Mouse (Mus musculus) spleen, postnatal 10 days (tissue): Measurements from ENCODE around the gene Atp6v1b1.
A peak's percentile ranks its signal among the peaks of the same experiment; 100 is the strongest.

Experiments used
- DNase-seq, 2 experiments: peaks; one replicate each; pipeline ENCODE4 v3.0.0; 2021 to 2022; ENCODE audit warnings: low spot score in 2 of 2

The Atp6v1b1 gene

DNA sequence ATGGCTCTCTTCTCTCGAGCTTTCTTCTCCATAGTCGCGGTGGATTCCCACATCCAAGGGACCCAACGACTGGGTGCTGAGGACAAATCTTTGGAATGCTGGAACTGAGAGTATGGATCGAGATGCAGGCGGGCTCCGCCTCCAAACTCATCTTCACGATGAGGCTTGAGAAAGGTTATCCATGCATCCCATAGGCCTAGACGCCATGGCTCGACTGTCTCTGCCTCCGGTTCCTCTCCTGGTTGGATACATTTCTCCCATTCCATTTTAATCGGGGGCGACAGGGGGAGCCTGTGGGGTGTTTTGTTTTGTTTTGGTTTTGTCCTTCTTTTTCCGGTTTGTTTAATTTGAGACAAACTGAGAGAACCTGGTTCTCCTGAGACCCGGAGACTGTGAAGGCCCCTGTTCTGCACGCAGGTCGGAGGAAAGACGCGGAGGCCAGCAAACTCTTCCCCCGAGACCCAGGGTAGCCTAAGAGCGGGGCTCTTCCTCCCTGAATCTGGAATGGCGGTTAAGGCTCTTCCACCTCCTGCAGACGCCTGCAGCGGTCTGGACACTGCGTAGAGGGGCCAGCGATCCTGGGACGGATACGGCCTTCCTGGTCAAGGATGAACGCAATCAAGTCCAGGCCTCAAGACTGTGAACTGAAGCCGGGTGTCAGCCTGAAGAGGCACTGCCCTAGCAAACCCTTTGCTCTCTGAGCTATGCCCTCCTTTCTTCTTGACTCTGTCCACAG, 27.2 kb upstream of the Atp6v1b1 start:
- no peak for DNase-seq

DNA sequence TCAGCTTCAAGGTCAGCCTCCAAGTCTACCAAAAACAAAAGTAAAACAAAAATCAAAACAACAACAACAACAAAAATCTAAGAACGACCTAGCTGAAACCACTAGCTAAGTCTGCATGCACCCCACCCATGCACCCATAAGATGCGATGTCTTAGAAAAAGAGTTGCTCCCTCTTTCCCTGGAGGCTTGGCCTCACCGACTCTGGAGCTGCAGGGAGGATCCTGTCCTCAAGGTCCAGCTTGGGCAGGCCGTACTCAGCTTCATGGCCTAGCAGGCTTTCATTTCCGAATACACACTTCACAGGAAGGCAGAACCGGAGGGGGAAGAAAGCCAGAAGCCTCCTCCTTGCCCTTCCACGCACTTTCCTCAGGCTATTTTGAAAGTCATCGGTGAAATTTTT, 25.8 kb upstream of the Atp6v1b1 start:
- no peak for DNase-seq

DNA sequence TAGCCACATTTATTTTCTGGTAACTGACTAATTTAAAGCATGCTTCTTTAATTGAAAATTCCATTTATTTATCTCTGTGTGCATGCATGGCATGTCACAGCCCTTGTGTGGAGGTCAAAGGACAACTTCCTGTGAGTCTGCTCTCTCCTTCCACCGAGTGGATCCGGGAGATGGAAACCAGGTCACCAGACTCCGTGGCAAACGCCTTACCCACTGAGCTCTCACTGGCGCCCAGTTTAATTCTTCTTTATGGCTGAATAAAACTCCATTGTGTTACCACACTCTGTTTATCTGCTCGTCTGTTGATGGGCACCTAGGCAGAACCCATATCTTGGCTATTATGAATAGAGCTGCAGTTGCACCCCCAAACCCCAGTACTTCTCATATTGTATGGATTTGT, 20.3 kb upstream of the Atp6v1b1 start:
- DNase-seq, result no peak

DNA sequence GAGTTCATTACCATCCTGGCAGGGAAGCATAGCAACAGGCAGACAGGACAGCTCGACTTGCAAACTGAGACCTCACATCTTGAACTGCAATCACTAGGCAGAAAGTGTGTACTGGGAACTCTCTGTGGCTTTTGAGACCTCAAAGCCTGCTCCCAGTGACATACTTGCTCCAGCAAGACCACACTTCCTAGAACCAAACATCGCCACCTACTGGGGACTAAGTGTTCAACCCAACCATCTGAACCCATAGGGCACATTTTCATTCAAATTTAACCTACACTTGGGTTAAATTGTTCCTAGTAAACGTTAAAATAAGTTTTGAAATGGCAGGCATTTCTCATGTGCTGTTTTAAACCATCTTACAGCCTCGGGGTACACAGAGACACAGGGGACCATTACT, 15.6 kb upstream of the Atp6v1b1 start:
- no peak for DNase-seq

DNA sequence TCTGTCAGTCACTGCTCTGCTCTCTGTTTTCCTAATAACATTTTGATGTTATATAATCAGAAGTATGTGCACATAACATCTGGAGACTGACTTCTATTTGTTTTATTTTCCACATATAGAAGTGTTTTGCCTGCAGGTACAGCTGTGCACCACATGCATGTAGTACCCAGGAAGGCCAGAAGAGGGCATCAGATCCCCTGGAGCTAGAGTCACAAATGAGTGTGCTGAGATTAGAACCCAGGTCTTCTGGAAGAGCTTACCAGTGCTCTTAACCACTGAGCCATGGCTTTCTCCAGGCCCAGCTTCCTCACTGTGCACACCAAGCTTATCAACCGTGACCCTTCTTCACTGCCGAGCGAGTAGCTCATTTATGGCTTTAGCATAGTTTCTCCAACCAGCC, 14.3 kb upstream of the Atp6v1b1 start:
- peak; percentile 30 to 61 for DNase-seq

DNA sequence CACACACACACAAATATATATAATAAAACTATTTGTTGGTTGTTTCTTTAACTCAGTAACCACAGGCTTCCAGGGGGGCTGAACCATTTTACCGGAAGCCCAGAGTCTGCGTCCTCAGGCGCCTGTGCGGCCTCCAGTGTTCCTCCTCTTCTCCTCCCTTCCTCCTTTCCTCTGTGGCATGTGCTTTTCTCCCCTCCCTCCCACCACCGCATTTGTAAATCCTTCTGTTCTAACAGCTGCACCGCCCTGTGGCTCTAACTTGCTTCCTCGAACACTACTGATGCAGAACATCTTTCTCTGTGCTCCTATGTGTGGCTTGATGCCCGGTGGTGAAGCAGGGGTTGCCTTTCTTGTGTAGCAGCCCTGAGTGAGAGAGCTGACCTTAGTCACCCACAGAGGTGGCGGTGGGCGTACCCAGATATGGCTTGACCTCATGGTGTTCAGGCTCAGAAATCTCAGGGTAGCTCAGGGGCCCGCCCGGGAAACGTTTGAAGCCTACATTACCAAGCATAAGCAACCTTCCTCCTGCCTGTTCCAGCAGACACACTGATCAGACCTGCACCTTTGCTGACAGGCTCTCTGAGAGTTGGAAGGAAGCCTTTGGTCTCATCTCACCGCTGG, 13.3 kb upstream of the Atp6v1b1 start:
- DNase-seq, result no peak

DNA sequence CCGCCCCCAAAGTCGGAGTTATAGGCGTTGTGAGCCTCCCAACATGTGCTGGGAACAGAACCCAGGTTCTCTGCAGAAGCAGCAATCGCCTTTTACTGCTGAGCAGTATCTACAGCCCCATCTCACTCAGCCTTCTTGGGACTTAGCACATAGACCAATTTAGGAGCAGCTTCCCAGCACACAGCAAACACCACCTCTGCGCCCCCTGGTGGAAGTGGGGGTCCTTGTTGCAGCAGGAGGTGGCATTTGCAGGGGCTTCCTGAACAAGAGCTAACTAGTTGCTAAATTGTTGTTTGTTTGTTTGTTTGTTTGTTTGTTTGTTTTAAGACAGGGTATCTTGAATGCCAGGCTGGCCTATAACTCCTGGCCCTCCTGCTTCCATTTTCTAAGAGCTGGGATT, 11.7 kb upstream of the Atp6v1b1 start:
- peak; percentile 45 to 81 for DNase-seq

DNA sequence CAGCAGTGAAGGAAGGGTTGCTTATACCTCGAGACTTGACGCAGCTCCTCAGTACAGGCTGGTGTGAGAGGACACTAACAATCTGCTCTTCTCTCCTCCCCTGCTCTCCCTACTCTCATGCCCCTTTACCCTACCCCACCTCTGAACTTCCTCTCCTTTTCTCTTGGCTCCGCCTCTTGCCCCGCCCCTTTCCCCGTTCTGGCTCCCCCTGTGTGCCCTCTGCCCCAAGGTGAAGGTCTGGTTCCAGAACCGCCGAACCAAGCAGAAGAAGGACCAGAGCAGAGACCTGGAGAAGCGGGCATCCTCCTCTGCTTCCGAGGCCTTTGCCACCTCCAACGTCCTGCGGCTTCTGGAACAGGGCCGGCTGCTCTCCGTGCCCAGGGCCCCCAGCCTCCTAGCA, 5.5 kb upstream of the Atp6v1b1 start:
- no peak for DNase-seq

DNA sequence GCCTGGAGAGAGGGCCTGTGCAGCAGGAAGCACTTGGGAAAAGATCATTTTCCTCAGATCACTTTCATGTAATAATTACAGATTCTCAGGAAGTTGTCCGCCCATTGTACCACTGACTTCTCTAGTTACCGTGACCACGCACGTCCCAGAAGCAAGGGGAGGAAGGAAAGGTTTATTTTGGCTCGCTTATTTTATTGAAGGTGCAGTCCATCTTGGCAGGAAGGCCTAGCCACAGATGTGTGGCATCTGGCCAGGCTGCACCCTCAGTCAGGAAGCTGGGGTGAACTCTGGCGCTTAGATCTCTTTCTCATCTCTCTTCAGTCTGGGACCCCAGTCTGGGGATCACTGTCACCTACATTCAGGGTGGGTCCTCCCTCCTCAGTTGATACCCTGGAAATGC, 4.2 kb upstream of the Atp6v1b1 start:
- no peak for DNase-seq

DNA sequence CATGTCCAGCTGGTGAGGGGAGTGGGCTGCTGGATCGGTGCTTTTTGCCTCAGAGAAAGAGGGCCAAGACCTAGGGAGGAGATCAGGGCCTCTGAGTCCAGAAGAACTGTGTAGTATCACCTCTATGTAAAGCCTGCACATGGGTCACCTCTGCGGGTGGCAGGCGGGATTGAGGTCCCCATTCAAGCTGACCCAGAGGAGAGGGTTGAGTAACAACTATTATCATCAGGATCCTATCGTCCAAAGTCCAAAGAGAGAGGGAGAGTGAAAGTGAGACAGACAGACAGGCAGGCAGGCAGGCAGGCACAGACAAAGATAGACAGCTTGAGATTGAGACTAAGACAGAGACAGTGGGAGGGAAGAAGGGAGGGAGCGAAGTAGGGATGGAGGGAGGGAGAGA, 422 bp downstream of the Atp6v1b1 start:
- no peak for DNase-seq

DNA sequence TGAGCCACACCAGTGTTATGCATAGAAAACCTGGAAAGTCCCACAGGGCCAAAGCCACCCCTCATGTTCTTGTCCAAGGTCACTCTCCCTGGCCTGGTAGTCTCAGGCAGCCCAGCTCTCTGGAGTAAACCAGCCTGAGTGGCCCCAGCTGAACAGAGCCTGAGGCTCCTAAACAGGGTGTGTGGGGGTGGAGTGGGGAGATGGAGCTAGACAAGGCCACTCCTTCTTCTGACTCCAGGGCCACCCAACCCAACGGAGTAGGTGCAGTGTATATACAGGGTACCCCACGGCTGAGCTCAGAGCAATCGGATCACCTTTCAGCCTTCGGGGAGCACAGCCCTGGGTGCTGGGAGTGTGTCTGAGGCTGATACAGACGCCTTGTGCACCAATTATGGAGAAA, 1.3 kb downstream of the Atp6v1b1 start:
- no peak for DNase-seq

DNA sequence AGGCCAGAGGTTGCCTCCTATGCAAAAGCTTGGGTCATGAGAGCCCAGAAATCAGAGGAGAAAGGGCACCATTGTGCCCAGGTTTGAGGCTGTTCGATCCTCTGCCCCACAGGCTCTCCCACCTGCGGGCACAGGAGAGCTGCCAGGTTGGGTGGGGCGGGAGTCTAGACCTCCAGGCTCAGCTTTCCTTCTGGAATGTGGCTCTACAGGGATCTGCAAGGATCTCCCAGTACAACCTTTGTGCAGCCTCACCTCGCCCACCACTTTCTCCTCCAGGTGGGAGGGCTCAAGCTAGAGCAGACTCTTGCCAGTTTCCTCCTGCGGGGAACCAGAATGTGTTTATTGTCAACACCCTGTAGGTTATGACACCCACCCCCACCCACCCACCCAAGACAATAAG, 1.8 kb downstream of the Atp6v1b1 start:
- no peak for DNase-seq

DNA sequence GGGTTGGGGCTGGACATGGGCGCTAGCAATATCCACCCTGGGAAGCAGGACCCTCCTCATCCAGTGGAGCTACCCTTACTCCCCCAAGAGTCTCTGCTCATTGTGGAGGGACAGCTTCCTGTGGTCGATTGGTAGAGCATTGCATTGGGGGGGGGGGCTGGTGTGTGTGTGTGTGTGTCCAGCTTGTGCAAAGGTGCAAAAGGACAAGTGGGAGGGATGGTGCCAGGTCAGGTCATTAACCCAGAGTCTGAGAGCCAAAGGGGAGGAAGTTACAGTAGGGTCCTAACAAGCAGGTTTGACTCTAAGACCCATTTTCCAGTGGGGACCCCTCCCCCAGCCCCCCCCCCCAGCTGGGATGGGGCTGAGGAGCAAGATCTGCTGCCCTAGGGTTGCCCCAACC, 2.7 kb downstream of the Atp6v1b1 start:
- no peak for DNase-seq

DNA sequence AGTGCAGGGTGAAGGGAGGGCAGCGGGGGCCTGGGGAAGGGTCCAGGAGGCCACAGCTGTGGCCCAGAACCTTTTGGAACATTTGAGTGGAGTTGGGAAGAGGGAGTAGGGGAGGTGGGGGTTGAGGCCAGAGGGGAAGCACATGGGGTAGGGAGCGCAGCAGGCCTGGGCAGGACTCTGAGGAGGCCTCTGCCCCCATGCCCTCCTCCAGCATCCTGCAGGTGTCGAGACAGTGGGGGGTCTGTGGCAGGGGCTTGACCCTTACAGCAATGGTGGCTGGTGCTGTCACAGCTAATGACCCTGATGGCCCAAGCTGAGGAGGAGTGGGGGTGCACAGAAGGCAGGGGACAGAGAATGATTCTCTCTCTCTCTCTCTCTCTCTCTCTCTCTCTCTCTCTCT, 6.5 kb downstream of the Atp6v1b1 start:
- DNase-seq, result no peak

DNA sequence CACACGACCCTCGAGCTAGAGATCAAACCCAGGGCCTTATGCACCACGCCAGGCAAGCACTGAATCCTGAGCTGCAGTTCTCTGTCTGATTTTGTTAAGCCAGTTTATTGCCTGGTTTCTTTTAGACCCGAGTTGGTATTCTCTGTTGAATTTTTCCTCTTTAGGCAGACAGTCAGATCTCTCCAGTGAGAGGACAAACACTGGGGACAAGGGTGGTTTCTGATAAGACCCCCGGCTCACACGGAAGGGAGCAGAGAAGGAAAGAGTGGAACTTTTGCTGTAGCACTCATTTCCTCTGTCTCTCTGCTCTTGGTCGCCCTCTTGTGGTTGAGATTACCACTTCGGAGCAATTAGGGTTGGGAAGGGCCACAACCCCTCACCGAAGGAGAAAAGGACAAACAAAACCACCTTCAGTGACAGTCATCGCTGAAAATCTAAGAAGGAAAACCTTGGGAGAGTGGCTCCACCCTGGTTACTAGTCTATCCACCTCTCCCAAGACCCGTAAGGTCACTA, 7.4 kb downstream of the Atp6v1b1 start:
- peak; percentile 40 to 79 for DNase-seq

DNA sequence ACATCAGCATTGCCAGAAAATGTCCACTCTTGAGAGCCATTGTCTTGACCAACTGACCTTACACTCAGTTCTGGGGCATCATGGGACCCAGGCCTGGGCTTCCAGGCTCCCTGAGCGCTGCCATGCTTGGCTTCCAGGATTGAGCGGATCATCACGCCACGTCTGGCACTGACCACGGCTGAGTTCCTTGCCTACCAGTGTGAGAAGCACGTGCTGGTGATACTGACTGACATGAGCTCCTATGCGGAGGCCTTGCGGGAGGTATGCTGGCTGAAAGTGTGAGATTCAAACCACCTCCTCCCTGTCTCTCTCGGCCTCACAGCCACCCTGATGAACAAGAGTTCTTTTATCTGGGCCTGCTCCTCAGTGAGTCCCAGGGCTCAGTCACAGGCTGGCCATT, 13.3 kb downstream of the Atp6v1b1 start:
- DNase-seq, result no peak

DNA sequence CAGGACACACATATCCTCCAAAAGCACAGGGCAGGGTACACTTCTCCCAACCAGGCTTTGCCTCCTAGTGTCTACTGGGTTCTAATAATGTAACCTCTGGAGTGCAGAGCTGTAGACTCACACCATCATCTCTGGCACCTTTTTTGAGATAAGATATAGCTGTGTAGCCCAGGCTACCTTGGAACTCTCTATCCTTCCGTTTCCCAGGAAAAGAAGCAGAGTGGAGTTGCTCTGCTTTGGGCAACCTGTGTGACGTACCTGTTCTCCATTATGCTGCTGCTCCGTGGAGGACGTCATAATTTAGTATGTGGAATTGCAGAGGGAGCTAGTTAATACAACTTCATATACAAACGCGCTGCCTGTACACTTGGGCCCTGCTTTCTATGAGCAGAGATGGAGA, 19.6 kb downstream of the Atp6v1b1 start, which contains the start of gene Ankrd53:
Gene Ankrd53, plus strand, starts transcription at position 301 of the 400 bp plus-strand sequence.
- no peak for DNase-seq

DNA sequence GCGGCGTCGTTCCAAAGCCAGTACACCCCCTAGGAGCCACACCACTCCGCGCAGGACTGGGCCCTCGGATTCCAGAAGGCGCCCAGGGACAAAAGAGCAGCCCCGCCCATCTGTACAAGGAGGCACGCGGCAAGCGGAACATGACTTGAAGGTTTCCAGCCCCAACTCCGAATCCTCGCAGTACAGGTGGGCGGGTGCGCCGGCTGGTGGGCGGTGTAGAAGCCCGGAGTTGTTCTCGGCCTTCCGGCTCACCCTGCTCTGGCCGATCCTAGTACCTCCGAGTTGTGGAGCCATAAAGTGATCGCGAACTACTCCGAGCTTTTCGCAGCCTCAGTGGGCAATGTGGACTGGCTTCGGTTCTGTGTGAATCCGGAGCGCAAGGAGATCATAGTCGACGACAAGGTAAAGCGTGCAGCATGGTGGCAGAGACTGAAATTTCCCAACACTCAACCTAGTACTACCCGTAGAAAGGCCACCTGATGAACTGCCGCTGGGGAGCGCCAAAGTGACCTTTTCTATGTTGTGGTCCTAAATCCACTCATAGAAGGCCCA, 20.2 kb downstream of the Atp6v1b1 start:
- DNase-seq, result peak in 1 of 2 experiments; percentile 28

DNA sequence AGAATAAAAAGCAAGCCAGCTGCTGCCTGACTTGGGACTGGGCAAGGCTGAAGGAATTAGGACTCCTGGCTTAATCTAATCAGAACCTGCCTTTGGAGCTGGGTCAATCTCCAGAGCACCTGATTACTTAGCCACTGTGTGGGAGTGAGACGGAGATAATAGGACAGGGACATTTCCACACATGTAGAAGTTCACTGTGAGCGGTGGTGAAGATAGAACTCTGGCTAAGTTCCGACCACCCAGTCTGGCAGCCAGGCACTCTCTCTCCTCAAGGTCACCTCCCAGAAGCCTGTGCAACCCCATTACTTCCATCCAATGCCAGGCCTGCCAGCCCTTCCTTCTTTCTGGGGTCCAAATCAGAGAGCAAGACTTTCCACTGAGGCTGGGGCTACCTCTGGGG, 24.2 kb downstream of the Atp6v1b1 start:
- DNase-seq, result no peak

DNA sequence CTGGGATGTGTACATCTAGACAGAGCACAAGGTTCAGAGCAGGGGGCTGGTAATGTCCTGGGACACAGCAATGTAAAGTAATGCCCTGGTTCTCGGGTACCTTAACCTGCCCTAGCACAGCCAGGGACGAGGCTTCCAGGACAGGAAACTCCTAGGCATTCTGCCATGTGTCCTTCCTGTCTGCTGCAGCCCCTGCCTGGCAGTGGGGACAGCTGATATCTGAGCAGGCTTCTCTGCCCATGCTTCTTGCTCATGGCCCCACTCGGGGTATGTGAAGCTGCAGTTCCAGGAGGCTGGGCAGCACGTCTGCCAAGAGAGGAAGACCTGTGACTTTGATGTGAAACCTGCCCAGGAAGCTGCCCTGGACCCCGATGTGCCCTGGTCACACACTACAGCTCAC, 25.7 kb downstream of the Atp6v1b1 start:
- DNase-seq, result no peak

DNA sequence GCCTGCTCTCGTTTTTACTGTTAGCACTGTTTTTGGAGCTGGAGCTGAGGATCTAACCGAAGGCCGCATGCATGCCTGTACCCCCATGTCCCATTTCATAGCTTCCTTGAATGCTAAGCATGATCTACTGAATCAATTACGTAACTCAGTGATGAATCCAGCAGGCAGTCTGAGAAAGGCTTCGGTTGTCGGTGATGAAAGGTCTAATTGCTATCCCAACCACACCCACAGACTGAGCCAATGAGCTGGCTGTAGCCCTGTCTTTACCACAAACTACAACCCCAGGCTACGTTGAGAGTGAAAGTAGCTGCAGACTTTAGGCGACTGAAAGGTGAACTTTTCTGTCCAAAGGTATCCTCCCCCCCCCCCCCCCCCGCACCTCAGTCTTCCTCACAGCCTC, 31.3 kb downstream of the Atp6v1b1 start:
- no peak for DNase-seq

DNA sequence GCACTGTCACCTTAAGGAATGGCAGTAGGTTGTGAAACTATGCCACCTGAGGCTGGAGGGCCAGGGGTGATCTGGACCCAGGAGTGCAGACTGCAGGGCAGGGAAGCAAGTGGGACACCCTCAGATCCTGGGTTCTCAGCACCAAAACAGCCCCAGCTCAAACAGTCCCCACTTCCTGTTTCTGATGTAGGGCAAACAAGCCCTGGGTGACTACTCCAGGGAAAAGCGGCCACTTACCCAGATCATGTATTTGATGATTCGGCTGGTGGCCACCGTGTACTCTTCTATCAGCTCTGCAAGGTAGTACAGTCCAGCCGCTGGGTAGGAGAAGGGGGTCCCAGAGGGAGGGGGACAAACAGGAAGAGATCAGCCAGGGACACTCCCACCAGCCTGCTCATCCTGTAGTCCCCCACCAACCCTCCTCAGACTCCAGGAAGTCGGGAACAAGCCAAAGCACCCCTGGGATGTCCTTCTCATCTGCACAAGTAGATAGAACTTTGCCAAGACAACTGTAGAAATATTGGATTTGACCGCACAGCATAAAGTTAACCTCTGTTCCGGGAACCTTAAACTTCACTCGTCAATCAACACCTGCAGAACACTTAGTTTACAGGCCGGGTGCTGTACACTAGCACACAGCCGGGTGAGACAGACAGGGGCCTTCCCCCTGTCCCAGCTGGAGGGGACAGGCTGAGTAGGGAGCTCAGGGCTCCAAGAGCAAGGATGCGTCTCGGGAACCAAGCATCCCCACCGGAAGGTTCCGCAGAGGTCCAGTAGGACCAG, 32.2 kb downstream of the Atp6v1b1 start:
- peak; percentile 38 to 39 for DNase-seq
